Mouse (Mus musculus) thymus, adult 2 months (tissue): ENCODE measurements around the gene Fdx1l. TPM values are rescaled to one million over a fixed set of nuclear protein-coding genes. Genes with fewer than 3 reads are reported as not detected.

ENCODE experiments used
- DNase-seq: peaks from one replicate; pipeline ENCODE4 v3.0.0; 2021
- H3K27ac ChIP-seq: fragments of 200-500 bp; 2 replicates; pipeline ENCODE4 v1.5.1; 2012; ENCODE audit warnings: low read length, control low read depth; ENCODE audit not compliant: control insufficient read depth, insufficient read depth
- H3K27me3 ChIP-seq: fragments of 200-500 bp; 2 replicates; pipeline ENCODE4 v1.6.1; 2012; ENCODE audit warnings: mild to moderate bottlenecking, low read length, moderate library complexity, mixed read lengths; ENCODE audit not compliant: control insufficient read depth, insufficient read depth
- H3K36me3 ChIP-seq: fragments of 200-500 bp; 2 replicates; pipeline ENCODE4 v1.6.1; 2012; ENCODE audit warnings: mild to moderate bottlenecking, low read length, moderate library complexity; ENCODE audit not compliant: control insufficient read depth, insufficient read depth
- H3K4me1 ChIP-seq: fragments of 200-500 bp; replicated peaks from 2 replicates; pipeline ENCODE4 v1.6.1; 2012; ENCODE audit warnings: low read length; ENCODE audit not compliant: control insufficient read depth, insufficient read depth
- H3K4me3 ChIP-seq: fragments of 200-500 bp; 2 replicates; pipeline ENCODE4 v1.5.1; 2012; ENCODE audit warnings: mild to moderate bottlenecking, low read length, control low read depth, moderate library complexity; ENCODE audit not compliant: control insufficient read depth, insufficient read depth
- CTCF ChIP-seq: fragments of 200-500 bp; IDR thresholded peaks from 2 replicates; pipeline ENCODE4 v1.5.1; 2012; ENCODE audit warnings: mild to moderate bottlenecking, control low read depth, low read length, moderate library complexity, borderline replicate concordance; ENCODE audit not compliant: control insufficient read depth, poor library complexity, insufficient read depth; ENCODE audit errors: extremely low read depth
- POLR2A ChIP-seq: fragments of 200-500 bp; IDR thresholded peaks from 2 replicates; pipeline ENCODE4 v1.6.1; 2012; ENCODE audit warnings: mild to moderate bottlenecking, low read length, control low read depth, moderate library complexity; ENCODE audit not compliant: control insufficient read depth, poor library complexity, insufficient read depth; ENCODE audit errors: extremely low read depth
- WGBS: fragments of 180-500 bp; shearing (Covaris S2); methylation state at CpG from one replicate; pipeline ENCODE4 v1.1.7; 2018; 5-methylcytosine and 5-hydroxymethylcytosine counted together
- polyA plus RNA-seq: library from polyadenylated mRNA; depleted of rRNA; stranded (reverse); fragments of >200 nt; gene quantifications from 2 replicates; pipeline ENCODE4 v1.2.3, GENCODE M21; 2012; rRNA removed

Fdx1l gene
- polyA plus RNA-seq, 1 experiment, result 67.8 TPM

GRCm38 (mm10) chr9:21022726-21023125 is 50.7 kb downstream of the Fdx1l start:
- H3K36me3 ChIP-seq, result peaks cover 3% of the 10 kb centered on the region; the same call in 1 of the 2 replicates
- no peak for DNase-seq
- no peaks in the 10 kb centered on the region for H3K27me3 ChIP-seq
- no peak overlapping the region for H3K4me3 ChIP-seq
- TF ChIP-seq POLR2A, result no peak
- TF ChIP-seq CTCF, result no peak
- 92% methylated on average over 1 of the region's 1 CpGs for WGBS
- H3K27ac ChIP-seq, result no peak overlapping the region
- H3K4me1 ChIP-seq, result peaks cover under 1% of the 10 kb centered on the region

GRCm38 (mm10) chr9:21022288-21022687 is 51.1 kb downstream of the Fdx1l start:
- peaks cover 5% of the 10 kb centered on the region for H3K4me1 ChIP-seq
- no peaks in the 10 kb centered on the region for H3K27me3 ChIP-seq
- no peak overlapping the region for H3K4me3 ChIP-seq
- WGBS, result 92% methylated on average over 6 of the region's 6 CpGs
- H3K27ac ChIP-seq, result no peak overlapping the region
- no peak for DNase-seq
- H3K36me3 ChIP-seq, result peaks cover 3% of the 10 kb centered on the region; the same call in 1 of the 2 replicates
- TF ChIP-seq CTCF (no peak), POLR2A (no peak)

DNA sequence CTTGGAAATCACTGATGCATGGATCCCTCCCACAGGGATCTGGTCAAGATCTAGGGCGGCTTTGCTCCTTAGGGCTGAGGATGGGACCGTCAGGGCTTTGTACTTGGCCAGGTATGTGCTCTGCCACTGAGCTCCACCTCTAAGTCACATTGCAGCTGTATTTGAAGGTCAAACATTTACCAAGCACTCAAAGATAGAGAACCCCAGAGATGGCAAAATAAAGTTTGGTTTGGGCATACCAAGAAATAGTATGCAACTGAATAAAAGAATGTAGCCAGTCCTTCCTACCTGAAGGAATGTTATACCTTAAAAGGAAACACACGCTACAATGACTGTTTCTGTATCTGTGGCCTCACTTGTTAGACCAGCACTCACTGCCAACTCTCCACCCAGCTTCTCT is 52.1 kb downstream of the Fdx1l start:
- DNase-seq, result no peak
- H3K4me3 ChIP-seq, result no peak overlapping the region
- H3K4me1 ChIP-seq, result peaks cover 14% of the 10 kb centered on the region
- peak overlapping the region; percentile 41; the same call in 1 of the 2 replicates for H3K27ac ChIP-seq
- 97% methylated on average over 3 of the region's 3 CpGs for WGBS
- TF ChIP-seq CTCF (no peak), POLR2A (no peak)
- no peaks in the 10 kb centered on the region for H3K27me3 ChIP-seq
- peaks cover 3% of the 10 kb centered on the region; the same call in 1 of the 2 replicates for H3K36me3 ChIP-seq

DNA sequence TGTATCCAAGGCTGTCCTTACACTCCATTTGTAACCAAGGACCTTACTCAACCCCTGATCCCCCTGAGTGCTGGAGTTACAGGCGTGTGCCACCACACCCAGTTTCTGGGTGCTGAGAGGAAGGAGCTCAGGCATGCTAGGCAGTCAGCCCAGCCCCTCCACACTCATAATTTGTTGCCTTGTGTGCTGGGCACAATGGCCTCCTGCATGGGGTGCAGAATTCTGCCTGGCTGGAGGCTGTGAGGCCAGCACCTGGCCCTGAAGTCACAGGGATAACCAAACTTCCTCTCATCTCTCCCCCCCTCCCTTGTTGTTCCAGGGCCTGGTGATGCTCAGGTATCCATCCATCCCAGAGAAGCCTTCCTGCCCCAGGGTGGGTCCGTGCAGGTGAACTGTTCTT is 54.8 kb downstream of the Fdx1l start:
- Histone ChIP-seq H3K4me1 (peaks cover 31% of the 10 kb centered on the region), H3K36me3 (peaks cover 3% of the 10 kb centered on the region; the same call in 1 of the 2 replicates), H3K27ac (no peak overlapping the region), H3K4me3 (no peak overlapping the region), H3K27me3 (no peaks in the 10 kb centered on the region)
- WGBS, result 93% methylated on average over 2 of the region's 2 CpGs
- TF ChIP-seq CTCF (no peak), POLR2A (no peak)
- no peak for DNase-seq

Other genes with a start within 250 kb of the Fdx1l start
- gene A230050P20Rik, start 205.0 kb downstream of the Fdx1l start, polyA plus RNA-seq, result 93.1 and 103 TPM in 2 replicates
- 8.7 and 8.8 TPM in 2 replicates for gene Angptl6, start 193.9 kb downstream of the Fdx1l start, polyA plus RNA-seq
- 121 and 140 TPM in 2 replicates for gene Ppan, start 185.4 kb downstream of the Fdx1l start, polyA plus RNA-seq
- 137 and 140 TPM in 2 replicates for gene Eif3g, start 175.0 kb downstream of the Fdx1l start, polyA plus RNA-seq
- gene Dnmt1, start 113.7 kb downstream of the Fdx1l start, polyA plus RNA-seq, result 142 and 194 TPM in 2 replicates
- gene S1pr2, start 96.8 kb downstream of the Fdx1l start, polyA plus RNA-seq, result 11.0 and 11.2 TPM in 2 replicates
- gene Mrpl4, start 70.9 kb downstream of the Fdx1l start, polyA plus RNA-seq, result 125 and 140 TPM in 2 replicates
- 78.1 and 90.8 TPM in 2 replicates for gene Icam1, start 57.6 kb downstream of the Fdx1l start, polyA plus RNA-seq
- 0.26 and 0.71 TPM in 2 replicates for gene Icam4, start 44.2 kb downstream of the Fdx1l start, polyA plus RNA-seq
- 0.63 and 1.0 TPM in 2 replicates for gene Icam5, start 41.5 kb downstream of the Fdx1l start, polyA plus RNA-seq
- gene Zglp1, start 6.5 kb downstream of the Fdx1l start, polyA plus RNA-seq, result 0.79 and 1.1 TPM in 2 replicates
- 0.47 and 0.48 TPM in 2 replicates for gene Gm49373, start 518 bp downstream of the Fdx1l start, polyA plus RNA-seq
- 13.5 and 18.0 TPM in 2 replicates for gene Gm38431, start 18.4 kb upstream of the Fdx1l start, polyA plus RNA-seq
- gene Raver1, start 18.4 kb upstream of the Fdx1l start, polyA plus RNA-seq, result 229 and 270 TPM in 2 replicates
- 50.7 and 51.1 TPM in 2 replicates for gene Tyk2, start 57.6 kb upstream of the Fdx1l start, polyA plus RNA-seq
- 91.1 and 92.5 TPM in 2 replicates for gene Cdc37, start 76.4 kb upstream of the Fdx1l start, polyA plus RNA-seq
- 6.1 and 6.8 TPM in 2 replicates for gene Pde4a, start 92.1 kb upstream of the Fdx1l start, polyA plus RNA-seq
- 115 and 122 TPM in 2 replicates for gene Keap1, start 165.7 kb upstream of the Fdx1l start, polyA plus RNA-seq
- 0.70 and 0.78 TPM in 2 replicates for gene S1pr5, start 174.8 kb upstream of the Fdx1l start, polyA plus RNA-seq
- 84.3 and 87.7 TPM in 2 replicates for gene Atg4d, start 191.7 kb upstream of the Fdx1l start, polyA plus RNA-seq
- gene Kri1, start 214.4 kb upstream of the Fdx1l start, polyA plus RNA-seq, result 56.5 and 57.9 TPM in 2 replicates
- 319 and 330 TPM in 2 replicates for gene Cdkn2d, start 217.8 kb upstream of the Fdx1l start, polyA plus RNA-seq
- 9.6 and 11.1 TPM in 2 replicates for gene Ap1m2, start 238.7 kb upstream of the Fdx1l start, polyA plus RNA-seq
- gene Slc44a2, start 247.1 kb upstream of the Fdx1l start, polyA plus RNA-seq, result 477 and 505 TPM in 2 replicates